Mouse (Mus musculus) CD8-positive naive resting alpha-beta T cell, adult 57 days (primary cell): ENCODE measurements around the gene Sh3yl1. TPM values are rescaled to one million over a fixed set of nuclear protein-coding genes. Genes with fewer than 3 reads are reported as not detected.

Experiments used
- total RNA-seq: library from RNA; stranded (reverse); gene quantifications from one replicate; pipeline ENCODE4 v1.2.4, GENCODE M21; 2023

The Sh3yl1 gene
- total RNA-seq, result 1.1 TPM

GRCm38 (mm10) chr12:30911261-30912047 is at the start of gene Sh3yl1, which contains the start of gene Acp1:
Gene Sh3yl1, plus strand, starts transcription at chr12:30911668.
Gene Acp1, minus strand, starts transcription at chr12:30911589.

GRCm38 (mm10) chr12:30883986-30884621 is 27.4 kb upstream of the Sh3yl1 start, which contains the start of gene Alkal2:
Gene Alkal2, plus strand, starts transcription at chr12:30884322.

Other genes with a start within 250 kb of the Sh3yl1 start
- not detected for gene Alkal2, start 27.3 kb upstream of the Sh3yl1 start, total RNA-seq
- gene Acp1, start 79 bp upstream of the Sh3yl1 start, total RNA-seq, result 18.6 TPM
- not detected for gene Fam110c, start 162.2 kb downstream of the Sh3yl1 start, total RNA-seq